Mouse (Mus musculus): ENCODE measurements around the gene Zc3hc1. TPM values are rescaled to one million over a fixed set of nuclear protein-coding genes. Genes with fewer than 3 reads are reported as not detected.

The Zc3hc1 gene
- total RNA-seq, 1 experiment, result 64.4 TPM

- Histone ChIP-seq H3K9ac (ENCODE audit: insufficient read depth, low read depth, low read length, poor library complexity, severe bottlenecking) (peak overlapping the region; percentile 97), H3K36me3 (ENCODE audit: control insufficient read depth, insufficient read depth, low read length, poor library complexity, severe bottlenecking) (no peaks in the 10 kb centered on the region), H3K4me1 (ENCODE audit: control insufficient read depth in 2 of 2, insufficient read depth in 2 of 2, low read length in 2 of 2, poor library complexity in 1 of 2) (peaks cover 0 to 12% of the 10 kb centered on the region in 2 experiments; a peak in 2 of 4 replicates), H3K4me3 (ENCODE audit: insufficient read depth in 1 of 2, low read depth in 1 of 2, low read length in 2 of 2, poor library complexity in 1 of 2, severe bottlenecking in 1 of 2) (peak overlapping the region; percentile 98 to 100), H3K9me3 (ENCODE audit: control insufficient read depth, insufficient read depth, low read depth, low read length) (no peaks in the 10 kb centered on the region), H3K27ac (ENCODE audit: insufficient read depth, low read depth, low read length, poor library complexity, severe bottlenecking) (peak overlapping the region; percentile 14; the same call in 1 of the 2 replicates)
- TF ChIP-seq ZC3H11A (IDR thresholded peaks at IDR 0.05; ENCODE audit: borderline replicate concordance, low read depth, low read length), result no peak
- no peak for TF ChIP-seq ZNF384 (IDR thresholded peaks at IDR 0.05; ENCODE audit: low read depth, low read length)
- no peak for TF ChIP-seq CHD2 (IDR thresholded peaks at IDR 0.05; ENCODE audit: low read depth, low read length)
- no peak for TF ChIP-seq HCFC1 (IDR thresholded peaks at IDR 0.05; ENCODE audit: borderline replicate concordance, insufficient read depth, low read length)
- TF ChIP-seq MAFK (IDR thresholded peaks at IDR 0.05; ENCODE audit: insufficient read depth, low read depth, low read length), result no peak
- DNase-seq (ENCODE audit: low read depth, low spot score), result no peak
- in situ Hi-C loops (cut with MboI; ENCODE audit: low sequenced_read_pairs in 2 of 2, unreplicated experiment in 2 of 2), result loop anchor here in 1 of 2 experiments (25.0 kb wide), 1 partner anchor 585 kb away; no protein-coding TSS in a partner anchor
Measured at GRCm38 (mm10) chr6:30402091-30402491, 11.3 kb upstream of the Zc3hc1 start.

DNA sequence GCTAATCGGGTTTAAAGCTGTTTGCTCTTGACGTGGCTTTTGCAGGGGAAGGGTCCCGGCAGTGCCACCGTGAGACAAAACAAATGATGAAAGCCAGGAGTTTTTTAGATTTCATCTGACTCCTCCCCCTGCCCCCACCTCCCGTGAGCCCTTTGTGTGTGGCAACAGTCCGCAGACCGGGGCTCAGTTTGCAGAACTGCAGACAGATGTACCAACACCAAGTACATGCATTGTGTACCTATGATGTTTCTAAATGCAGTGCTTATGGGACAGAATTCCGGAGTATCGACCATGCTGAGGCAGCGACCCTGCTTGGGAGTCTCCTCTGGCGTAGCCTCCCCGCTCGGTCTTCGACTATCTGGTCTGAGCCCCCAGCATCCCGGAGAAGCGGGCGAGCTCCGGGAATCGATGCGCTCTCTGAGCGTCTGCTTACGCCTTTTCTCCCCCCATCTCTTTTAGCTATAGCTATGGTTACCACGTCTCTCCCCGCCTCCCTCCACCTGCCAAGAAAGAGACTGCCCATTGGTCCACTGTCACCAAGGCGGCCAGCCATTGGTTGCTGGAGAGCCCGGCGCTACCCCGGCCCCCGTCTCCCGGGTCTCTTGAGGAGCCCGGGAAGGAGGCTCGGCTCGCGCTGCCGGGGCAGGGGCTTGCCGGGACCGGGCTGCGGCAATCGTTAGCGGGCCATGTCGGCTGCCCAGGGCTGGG is 10.6 kb upstream of the Zc3hc1 start, which contains the start of gene Klhdc10:
Gene Klhdc10 (plus strand): TSS at position 561 of the 708 bp plus-strand sequence.
- Histone ChIP-seq H3K4me3 (ENCODE audit: insufficient read depth in 1 of 2, low read depth in 1 of 2, low read length in 2 of 2, poor library complexity in 1 of 2, severe bottlenecking in 1 of 2) (peak within 1 kb of the TSS; percentile 98 to 100), H3K9me3 (ENCODE audit: control insufficient read depth, insufficient read depth, low read depth, low read length) (no peaks in the 10 kb centered on the region), H3K9ac (ENCODE audit: insufficient read depth, low read depth, low read length, poor library complexity, severe bottlenecking) (peak within 1 kb of the TSS; percentile 97), H3K27ac (ENCODE audit: insufficient read depth, low read depth, low read length, poor library complexity, severe bottlenecking) (peak within 1 kb of the TSS; percentile 62; the same call in 1 of the 2 replicates), H3K4me1 (ENCODE audit: control insufficient read depth in 2 of 2, insufficient read depth in 2 of 2, low read length in 2 of 2, poor library complexity in 1 of 2) (peaks cover 0 to 12% of the 10 kb centered on the region in 2 experiments; a peak in 2 of 4 replicates), H3K36me3 (ENCODE audit: control insufficient read depth, insufficient read depth, low read length, poor library complexity, severe bottlenecking) (no peaks in the 10 kb centered on the region)
- peak; percentile 98 for DNase-seq (ENCODE audit: low read depth, low spot score)
- TF ChIP-seq MAFK (IDR thresholded peaks at IDR 0.05; ENCODE audit: insufficient read depth, low read depth, low read length), result peak; percentile 62; the same call in 1 of the 2 replicates
- no peak for TF ChIP-seq ZC3H11A (IDR thresholded peaks at IDR 0.05; ENCODE audit: borderline replicate concordance, low read depth, low read length)
- TF ChIP-seq HCFC1 (IDR thresholded peaks at IDR 0.05; ENCODE audit: borderline replicate concordance, insufficient read depth, low read length), result peak; percentile 83
- TF ChIP-seq CHD2 (IDR thresholded peaks at IDR 0.05; ENCODE audit: low read depth, low read length), result peak; percentile 94
- TF ChIP-seq ZNF384 (IDR thresholded peaks at IDR 0.05; ENCODE audit: low read depth, low read length), result 0 out of 2 replicates have a peak, but pooled peaks have one; percentile 6
- in situ Hi-C loops (cut with MboI; ENCODE audit: low sequenced_read_pairs in 2 of 2, unreplicated experiment in 2 of 2), result loop anchor here in 1 of 2 experiments (25.0 kb wide), 1 partner anchor 586 kb away; no protein-coding TSS in a partner anchor

- TF ChIP-seq ZC3H11A (IDR thresholded peaks at IDR 0.05; ENCODE audit: borderline replicate concordance, low read depth, low read length) (no peak), HCFC1 (IDR thresholded peaks at IDR 0.05; ENCODE audit: borderline replicate concordance, insufficient read depth, low read length) (no peak), CHD2 (IDR thresholded peaks at IDR 0.05; ENCODE audit: low read depth, low read length) (no peak), ZNF384 (IDR thresholded peaks at IDR 0.05; ENCODE audit: low read depth, low read length) (0 out of 2 replicates have a peak, but pooled peaks have one; percentile 20), MAFK (IDR thresholded peaks at IDR 0.05; ENCODE audit: insufficient read depth, low read depth, low read length) (no peak)
- Histone ChIP-seq H3K4me1 (ENCODE audit: control insufficient read depth in 2 of 2, insufficient read depth in 2 of 2, low read length in 2 of 2, poor library complexity in 1 of 2) (peaks cover 0 to 12% of the 10 kb centered on the region in 2 experiments; a peak in 2 of 4 replicates), H3K4me3 (ENCODE audit: insufficient read depth in 1 of 2, low read depth in 1 of 2, low read length in 2 of 2, poor library complexity in 1 of 2, severe bottlenecking in 1 of 2) (peak overlapping the region; percentile 83 to 98; a peak in 3 of 4 replicates), H3K27ac (ENCODE audit: insufficient read depth, low read depth, low read length, poor library complexity, severe bottlenecking) (no peak overlapping the region), H3K9me3 (ENCODE audit: control insufficient read depth, insufficient read depth, low read depth, low read length) (no peaks in the 10 kb centered on the region), H3K36me3 (ENCODE audit: control insufficient read depth, insufficient read depth, low read length, poor library complexity, severe bottlenecking) (no peaks in the 10 kb centered on the region), H3K9ac (ENCODE audit: insufficient read depth, low read depth, low read length, poor library complexity, severe bottlenecking) (no peak overlapping the region; the same call in 1 of the 2 replicates)
- no peak for DNase-seq (ENCODE audit: low read depth, low spot score)
- in situ Hi-C loops (cut with MboI; ENCODE audit: low sequenced_read_pairs in 2 of 2, unreplicated experiment in 2 of 2), result loop anchor here in 1 of 2 experiments (25.0 kb wide), 1 partner anchor 587 kb away; no protein-coding TSS in a partner anchor
Measured at GRCm38 (mm10) chr6:30400716-30401115, 9.9 kb upstream of the Zc3hc1 start.

DNA sequence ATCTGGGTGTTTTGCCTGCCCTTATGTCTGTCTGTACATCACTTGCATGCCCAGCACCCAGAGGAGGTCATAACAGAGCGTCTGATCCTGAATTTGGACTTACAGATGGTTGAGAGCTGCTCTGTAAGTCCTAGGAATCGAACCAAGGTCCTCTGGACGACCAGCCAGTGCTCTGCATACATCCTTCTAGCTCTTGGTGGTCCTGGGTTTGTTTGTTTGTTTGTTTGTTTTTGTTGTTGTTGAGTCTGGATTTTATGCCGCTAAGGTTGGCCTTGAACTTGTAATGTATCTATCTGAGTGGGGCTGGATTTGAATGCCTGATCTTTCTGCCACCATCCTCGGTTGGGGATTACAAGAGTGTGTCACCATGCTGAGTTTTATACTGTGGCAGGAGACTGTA is 9.3 kb upstream of the Zc3hc1 start:
- no peak overlapping the region for H3K27ac ChIP-seq (ENCODE audit: insufficient read depth, low read depth, low read length, poor library complexity, severe bottlenecking)
- DNase-seq (ENCODE audit: low read depth, low spot score), result no peak
- H3K4me3 ChIP-seq (ENCODE audit: insufficient read depth in 1 of 2, low read depth in 1 of 2, low read length in 2 of 2, poor library complexity in 1 of 2, severe bottlenecking in 1 of 2), result no peak overlapping the region
- TF ChIP-seq HCFC1 (IDR thresholded peaks at IDR 0.05; ENCODE audit: borderline replicate concordance, insufficient read depth, low read length) (no peak), ZC3H11A (IDR thresholded peaks at IDR 0.05; ENCODE audit: borderline replicate concordance, low read depth, low read length) (no peak), ZNF384 (IDR thresholded peaks at IDR 0.05; ENCODE audit: low read depth, low read length) (no peak), CHD2 (IDR thresholded peaks at IDR 0.05; ENCODE audit: low read depth, low read length) (no peak), MAFK (IDR thresholded peaks at IDR 0.05; ENCODE audit: insufficient read depth, low read depth, low read length) (no peak)
- H3K36me3 ChIP-seq (ENCODE audit: control insufficient read depth, insufficient read depth, low read length, poor library complexity, severe bottlenecking), result no peaks in the 10 kb centered on the region
- in situ Hi-C loops (cut with MboI; ENCODE audit: low sequenced_read_pairs in 2 of 2, unreplicated experiment in 2 of 2), result loop anchor here in 1 of 2 experiments (25.0 kb wide), 1 partner anchor 587 kb away; no protein-coding TSS in a partner anchor
- no peak overlapping the region for H3K9ac ChIP-seq (ENCODE audit: insufficient read depth, low read depth, low read length, poor library complexity, severe bottlenecking)
- H3K9me3 ChIP-seq (ENCODE audit: control insufficient read depth, insufficient read depth, low read depth, low read length), result no peaks in the 10 kb centered on the region
- peaks cover 0 to 12% of the 10 kb centered on the region in 2 experiments; a peak in 2 of 4 replicates for H3K4me1 ChIP-seq (ENCODE audit: control insufficient read depth in 2 of 2, insufficient read depth in 2 of 2, low read length in 2 of 2, poor library complexity in 1 of 2)

All from ES-E14 (cell line).